Mouse (Mus musculus) midbrain, embryonic 10.5 days (tissue): Measurements from ENCODE around the gene Olfr223. TPM values are rescaled to one million over a fixed set of nuclear protein-coding genes. Genes with fewer than 3 reads are reported as not detected.
A peak's percentile ranks its signal among the peaks of the same experiment; 100 is the strongest.

Experiments
- DNase-seq: peaks from one replicate; pipeline ENCODE4 v3.0.0-alpha.2; 2017; ENCODE audit warnings: low spot score
- H3K27ac ChIP-seq: fragments of 300-500 bp; sonication (generic); replicated peaks from 2 replicates; pipeline ENCODE4 v1.5.1; 2016; ENCODE audit warnings: mild to moderate bottlenecking
- H3K27me3 ChIP-seq: fragments of 300-500 bp; sonication (generic); 2 replicates; pipeline ENCODE4 v1.6.1; 2016; ENCODE audit warnings: low read depth, mild to moderate bottlenecking; ENCODE audit not compliant: poor library complexity, severe bottlenecking
- H3K36me3 ChIP-seq: fragments of 300-500 bp; sonication (generic); 2 replicates; pipeline ENCODE4 v1.6.1; 2016; ENCODE audit warnings: mild to moderate bottlenecking, moderate library complexity
- H3K4me1 ChIP-seq: fragments of 300-500 bp; sonication (generic); 2 replicates; pipeline ENCODE4 v1.6.1; 2016
- H3K4me3 ChIP-seq: fragments of 300-500 bp; sonication (generic); 2 replicates; pipeline ENCODE4 v1.5.1; 2016; ENCODE audit warnings: mild to moderate bottlenecking, moderate library complexity
- H3K9me3 ChIP-seq: fragments of 300-500 bp; sonication (generic); replicated peaks from 2 replicates; pipeline ENCODE4 v1.6.1; 2016; ENCODE audit warnings: mild to moderate bottlenecking
- WGBS: fragments of 180-500 bp; shearing (Covaris S2); methylation state at CpG from one replicate; pipeline ENCODE4 v1.1.7; 2016; 5-methylcytosine and 5-hydroxymethylcytosine counted together
- polyA plus RNA-seq: library from polyadenylated mRNA; unstranded; fragments of >200 nt; fragmentation: Nextera tagmentation; extraction: Ambion mirVana; gene quantifications from 2 replicates; pipeline ENCODE4 v1.2.1, GENCODE M21; 2016

Olfr223 gene
- polyA plus RNA-seq: not detected in 2 replicates

DNA sequence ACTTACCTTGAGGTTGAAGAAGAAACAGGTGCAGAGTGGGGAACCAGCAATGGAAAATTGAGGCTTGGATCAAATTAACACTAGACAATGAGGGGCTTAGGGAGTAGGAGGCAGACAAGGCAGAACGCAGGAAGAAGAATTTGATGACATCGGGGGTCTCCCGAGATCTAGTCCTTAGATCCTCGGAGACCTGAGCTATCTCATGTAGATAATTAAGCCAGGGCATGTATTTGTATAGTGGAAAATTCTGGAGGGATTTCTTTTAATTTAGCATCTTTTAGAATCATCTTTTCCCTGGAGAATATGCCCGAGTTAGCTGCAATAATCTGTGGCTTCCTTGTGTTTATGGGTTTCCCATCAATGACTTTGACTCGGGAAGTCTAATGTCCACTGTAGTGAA is at the start of gene Olfr223:
Gene Olfr223, minus strand, starts transcription at position 101 of the 400 bp plus-strand sequence.
- no peak for DNase-seq
- no peaks in the 10 kb centered on the region for H3K36me3 ChIP-seq
- no peak within 1 kb of the TSS for H3K4me3 ChIP-seq
- 88% methylated on average over 6 of the region's 6 CpGs for WGBS
- H3K9me3 ChIP-seq: no peaks in the 10 kb centered on the region
- no peaks in the 10 kb centered on the region for H3K27me3 ChIP-seq
- no peak within 1 kb of the TSS for H3K27ac ChIP-seq
- no peaks in the 10 kb centered on the region for H3K4me1 ChIP-seq

DNA sequence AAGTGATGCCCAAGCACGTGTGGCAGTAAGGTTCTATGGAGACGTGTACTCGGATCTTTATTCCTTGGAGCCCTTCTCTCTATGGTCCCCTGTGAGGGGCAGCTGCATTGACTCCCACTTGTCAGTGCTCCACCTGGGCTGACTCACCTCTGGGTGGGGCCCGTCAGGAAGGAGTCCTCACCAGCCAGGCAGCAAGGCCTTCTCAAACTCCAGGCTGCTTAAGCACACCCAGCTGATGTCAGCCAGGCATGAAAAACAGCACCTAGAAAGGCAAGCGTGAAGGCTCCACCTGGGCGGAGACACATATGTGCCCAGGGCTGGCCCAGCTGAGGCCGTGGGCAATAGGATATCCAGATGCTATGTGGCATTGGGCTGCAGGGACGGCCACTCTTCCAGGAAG is 49.3 kb upstream of the Olfr223 start:
- no peaks in the 10 kb centered on the region for H3K9me3 ChIP-seq
- no peak overlapping the region for H3K27ac ChIP-seq
- H3K27me3 ChIP-seq: no peaks in the 10 kb centered on the region
- 93% methylated on average over 8 of the region's 8 CpGs for WGBS
- H3K4me3 ChIP-seq: no peak overlapping the region
- no peaks in the 10 kb centered on the region for H3K36me3 ChIP-seq
- no peak for DNase-seq
- no peaks in the 10 kb centered on the region for H3K4me1 ChIP-seq

DNA sequence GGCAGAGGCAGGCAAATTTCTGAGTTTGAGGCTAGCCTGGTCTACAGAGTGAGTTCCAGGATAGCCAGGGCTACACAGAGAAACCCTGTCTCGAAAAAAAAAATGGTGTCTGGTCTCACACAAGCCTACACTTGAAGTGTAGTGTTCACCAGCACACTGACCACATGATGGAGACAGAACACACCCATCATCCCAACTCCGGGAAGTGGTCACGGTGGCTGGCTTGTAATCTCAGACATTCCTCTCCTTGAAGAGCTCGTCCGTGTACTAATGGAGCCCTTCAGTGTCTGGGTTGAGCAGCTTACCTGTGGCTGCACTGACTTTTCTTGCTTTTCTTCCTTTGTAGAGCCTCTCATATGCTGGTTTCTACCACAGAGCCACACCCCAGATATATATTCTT is 48.1 kb upstream of the Olfr223 start:
- H3K4me3 ChIP-seq: no peak overlapping the region
- no peaks in the 10 kb centered on the region for H3K9me3 ChIP-seq

DNA sequence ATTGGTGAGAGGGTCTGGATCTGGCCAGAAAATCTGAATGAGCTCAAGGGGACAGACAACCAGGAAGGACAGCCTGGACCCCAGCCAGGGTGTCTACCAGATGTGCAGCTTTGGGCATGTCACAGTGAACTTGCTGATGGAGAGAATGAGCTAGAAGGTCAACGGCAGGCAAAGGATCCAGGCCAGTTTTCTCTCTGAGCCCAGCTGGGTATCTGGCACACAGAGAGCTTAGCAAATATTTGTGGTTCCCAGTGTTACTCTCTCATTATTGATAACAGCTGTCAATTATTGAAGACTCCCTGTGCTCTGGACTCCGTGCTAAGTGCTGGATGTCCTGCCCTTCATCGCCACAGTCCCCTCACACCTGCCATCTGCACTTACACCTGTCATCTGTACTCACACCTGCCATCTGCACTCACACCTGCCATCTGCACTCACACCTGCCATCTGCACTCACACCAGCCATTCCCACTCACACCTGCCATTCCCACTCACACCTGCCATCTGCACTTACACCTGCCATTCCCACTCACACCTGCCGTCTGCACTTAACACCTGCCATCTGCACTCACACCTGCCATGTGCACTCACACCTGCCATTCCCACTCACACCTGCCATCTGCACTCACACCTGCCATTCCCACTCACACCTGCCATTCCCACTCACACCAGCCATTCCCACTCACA is 47.0 kb upstream of the Olfr223 start:
- no peaks in the 10 kb centered on the region for H3K27me3 ChIP-seq
- H3K4me1 ChIP-seq: no peaks in the 10 kb centered on the region
- no peaks in the 10 kb centered on the region for H3K9me3 ChIP-seq
- no peaks in the 10 kb centered on the region for H3K36me3 ChIP-seq
- no peak for DNase-seq
- H3K4me3 ChIP-seq: no peak overlapping the region
- no peak overlapping the region for H3K27ac ChIP-seq
- 90% methylated on average over 4 of the region's 4 CpGs for WGBS

More for the DNA sequence above, 48.1 kb upstream of the Olfr223 start:
- 86% methylated on average over 5 of the region's 5 CpGs for WGBS
- no peaks in the 10 kb centered on the region for H3K4me1 ChIP-seq
- H3K36me3 ChIP-seq: no peaks in the 10 kb centered on the region
- H3K27me3 ChIP-seq: no peaks in the 10 kb centered on the region
- no peak for DNase-seq
- H3K27ac ChIP-seq: no peak overlapping the region

DNA sequence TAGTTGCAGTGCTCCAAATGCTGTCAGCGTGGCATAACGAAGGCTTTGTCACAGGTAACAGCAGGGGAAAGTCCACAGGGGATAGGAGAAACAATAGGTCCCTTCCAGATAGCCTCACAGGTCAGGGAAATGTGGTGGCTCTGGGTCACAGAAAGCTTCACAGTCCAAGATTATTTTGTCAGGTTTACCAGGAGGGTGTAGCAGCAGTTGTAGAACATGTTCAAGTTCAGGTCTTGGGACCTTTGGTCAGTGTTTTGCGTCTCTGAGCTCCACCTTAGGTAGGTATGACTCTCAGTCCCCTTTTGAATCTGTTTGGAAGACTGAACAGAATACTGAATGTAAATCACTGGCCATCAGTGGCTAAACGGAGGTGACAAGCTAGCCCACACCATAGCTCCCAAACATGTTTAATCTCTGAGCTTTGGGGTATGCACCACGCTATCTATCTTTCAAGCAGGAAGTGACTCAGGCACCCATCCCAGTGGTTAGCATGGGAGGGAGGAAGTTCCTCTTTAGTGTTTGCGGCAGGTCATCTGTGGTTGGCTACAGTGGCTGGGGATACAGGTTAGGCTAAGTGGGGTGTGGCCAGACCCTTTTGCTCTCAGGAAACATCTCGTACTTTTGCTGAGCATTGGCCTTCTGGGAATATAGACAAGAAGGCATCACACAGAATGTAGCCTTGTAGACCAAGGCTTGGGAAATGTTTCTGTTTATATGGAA is 43.8 kb upstream of the Olfr223 start:
- Histone ChIP-seq H3K4me1 (no peaks in the 10 kb centered on the region), H3K36me3 (no peaks in the 10 kb centered on the region), H3K27ac (no peak overlapping the region), H3K4me3 (no peak overlapping the region), H3K27me3 (no peaks in the 10 kb centered on the region), H3K9me3 (no peaks in the 10 kb centered on the region)
- DNase-seq: no peak
- 82% methylated on average over 7 of the region's 7 CpGs for WGBS

DNA sequence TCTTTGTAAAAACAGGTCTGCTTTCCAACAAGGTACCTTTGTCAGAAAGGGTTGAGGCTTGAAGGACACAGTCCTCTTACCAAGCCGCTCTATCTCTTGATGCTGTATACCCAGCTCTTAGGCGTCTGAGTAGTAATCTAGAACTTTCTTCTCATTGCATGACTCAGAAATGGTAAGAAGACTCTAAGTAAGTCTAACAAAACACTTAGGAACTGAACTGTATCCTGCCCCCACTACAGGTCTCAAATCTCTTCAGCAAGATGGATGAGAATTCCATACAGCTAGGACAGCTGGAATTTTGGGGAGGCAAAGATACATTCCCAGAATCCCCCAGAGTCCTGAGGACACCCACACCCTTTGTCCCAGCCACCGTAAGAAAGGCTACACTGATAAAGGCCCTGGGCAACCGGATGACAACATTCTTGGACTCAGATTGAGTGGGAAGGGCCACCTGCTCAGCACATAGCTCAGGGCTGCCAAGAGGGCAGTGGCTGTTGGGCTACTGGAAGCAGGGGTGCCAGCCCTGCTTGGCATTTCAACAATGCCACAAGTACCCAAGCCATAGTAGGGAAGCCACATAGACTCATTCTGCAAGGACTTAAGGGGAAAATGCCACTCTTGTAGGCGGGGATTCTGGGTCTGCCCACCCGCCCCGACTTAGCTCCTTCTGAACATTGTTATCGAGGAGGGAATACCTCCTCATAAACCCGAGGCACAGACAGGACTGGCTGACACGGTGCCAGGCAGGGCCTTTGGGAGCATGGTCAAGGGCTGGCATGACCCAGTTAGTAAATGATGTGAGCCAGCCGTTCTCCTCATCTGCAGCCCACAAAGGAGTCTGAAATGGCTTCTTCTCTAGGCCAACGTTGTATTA is 43.0 kb upstream of the Olfr223 start:
- no peak for DNase-seq
- Histone ChIP-seq H3K4me3 (no peak overlapping the region), H3K27me3 (no peaks in the 10 kb centered on the region), H3K36me3 (no peaks in the 10 kb centered on the region), H3K27ac (no peak overlapping the region), H3K4me1 (no peaks in the 10 kb centered on the region), H3K9me3 (no peaks in the 10 kb centered on the region)
- 84% methylated on average over 12 of the region's 12 CpGs for WGBS

DNA sequence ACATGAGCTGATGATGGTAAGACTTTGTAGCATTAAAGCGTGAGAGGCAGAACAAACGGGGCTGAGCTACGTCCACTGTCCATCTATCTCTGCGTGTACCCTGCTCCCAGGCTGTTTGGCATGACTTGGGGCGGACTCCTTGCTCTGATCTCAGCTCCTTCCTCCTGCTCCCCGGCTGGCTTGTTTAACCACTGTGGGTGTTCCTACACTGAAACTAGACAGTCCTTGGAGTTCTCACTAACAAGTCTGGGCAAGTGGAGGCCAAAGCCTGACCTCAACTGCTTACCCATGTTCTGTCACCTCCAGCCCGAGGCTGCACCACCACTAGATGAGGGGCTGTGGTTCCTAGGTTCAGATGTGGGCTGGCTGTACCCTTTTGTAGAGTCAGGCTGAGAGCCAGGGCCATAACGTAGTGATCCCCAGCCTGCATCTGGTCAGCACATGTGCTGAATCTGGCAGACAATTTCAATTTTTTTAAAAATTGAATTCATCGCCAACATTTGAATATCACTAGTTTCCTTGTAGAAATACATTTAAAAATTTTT is 42.2 kb upstream of the Olfr223 start:
- H3K36me3 ChIP-seq: no peaks in the 10 kb centered on the region

DNA sequence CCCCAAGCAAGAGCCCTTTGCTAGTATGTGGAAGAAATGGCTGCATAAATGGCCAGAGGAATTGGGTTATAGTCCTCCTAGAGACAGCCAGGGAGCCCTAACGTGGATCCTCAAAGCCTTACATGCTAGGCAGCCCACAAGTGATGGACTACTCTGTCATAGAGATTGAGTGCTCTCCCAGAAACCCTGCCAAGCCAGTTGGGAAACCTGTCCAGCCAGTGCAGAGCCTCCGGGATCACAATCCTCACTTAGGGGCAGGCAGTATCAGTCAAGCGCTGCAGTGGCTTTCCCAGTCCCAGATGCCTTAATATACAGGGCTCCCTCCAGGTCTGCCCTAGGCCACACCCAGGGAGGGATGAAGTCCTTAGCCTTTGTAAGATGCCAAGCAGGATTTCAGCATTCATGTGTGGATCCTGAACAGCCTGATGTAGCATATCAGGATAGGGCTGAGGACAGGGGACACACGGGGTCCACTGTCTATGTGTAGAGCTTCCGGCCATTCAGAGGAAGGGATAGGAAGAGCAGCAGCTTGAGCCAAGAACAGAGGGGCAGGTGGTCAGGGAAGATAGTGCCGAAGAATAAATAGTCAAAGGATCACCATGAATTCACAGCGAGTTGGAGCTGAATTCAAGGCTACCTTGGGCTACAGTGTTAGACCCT is 41.0 kb upstream of the Olfr223 start:
- Histone ChIP-seq H3K9me3 (no peaks in the 10 kb centered on the region), H3K4me1 (no peaks in the 10 kb centered on the region), H3K27me3 (no peaks in the 10 kb centered on the region), H3K27ac (no peak overlapping the region), H3K36me3 (no peaks in the 10 kb centered on the region), H3K4me3 (no peak overlapping the region)
- no peak for DNase-seq
- WGBS: 80% methylated on average over 7 of the region's 7 CpGs

More for the DNA sequence above, 42.2 kb upstream of the Olfr223 start:
- WGBS: 86% methylated on average over 9 of the region's 9 CpGs
- Histone ChIP-seq H3K9me3 (no peaks in the 10 kb centered on the region), H3K4me1 (no peaks in the 10 kb centered on the region), H3K27me3 (no peaks in the 10 kb centered on the region), H3K4me3 (no peak overlapping the region), H3K27ac (no peak overlapping the region)
- DNase-seq: no peak

DNA sequence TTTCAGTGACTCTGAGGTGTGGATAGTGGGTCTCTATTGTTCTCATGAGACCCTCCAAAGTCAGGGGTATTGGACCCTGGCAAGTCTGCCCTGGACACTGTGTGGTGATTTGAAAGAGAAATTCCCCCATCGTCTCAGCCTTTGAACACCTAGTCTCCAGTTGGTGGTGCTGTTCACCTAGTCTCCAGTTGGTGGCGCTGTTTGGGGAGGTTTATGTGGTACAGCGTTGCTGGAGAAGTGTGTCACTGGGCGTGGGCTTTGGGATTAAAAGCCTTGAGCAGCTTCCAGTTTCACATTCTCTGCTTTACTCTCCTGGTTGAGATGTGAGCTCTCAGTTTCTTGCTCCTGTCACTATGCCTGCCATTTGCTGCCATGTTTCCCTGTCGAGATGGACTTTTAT is 39.9 kb upstream of the Olfr223 start:
- H3K4me3 ChIP-seq: no peak overlapping the region

DNA sequence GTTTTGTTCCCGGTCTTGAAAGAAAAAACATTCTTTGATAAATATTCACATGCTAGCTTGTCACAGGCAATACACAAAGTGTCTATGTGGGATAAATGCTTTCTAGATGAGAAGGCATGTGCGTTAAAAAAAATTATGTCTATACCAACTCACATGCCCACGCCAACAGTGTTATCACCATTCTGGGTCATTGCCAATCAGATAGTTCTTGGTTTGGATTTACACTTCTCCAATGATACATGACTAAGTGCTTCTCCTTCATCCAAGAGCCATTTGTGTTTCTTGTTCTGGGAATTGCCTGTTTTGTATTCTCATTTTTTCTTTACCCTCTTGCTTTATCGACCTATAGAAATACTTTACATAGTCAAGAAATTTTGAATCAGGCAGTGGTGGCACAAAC is 38.9 kb upstream of the Olfr223 start:
- Histone ChIP-seq H3K36me3 (no peaks in the 10 kb centered on the region), H3K4me3 (no peak overlapping the region), H3K27ac (no peak overlapping the region), H3K4me1 (no peaks in the 10 kb centered on the region), H3K27me3 (no peaks in the 10 kb centered on the region), H3K9me3 (no peaks in the 10 kb centered on the region)
- WGBS: 90% methylated on average over 4 of the region's 4 CpGs
- DNase-seq: no peak

More for the DNA sequence above, 39.9 kb upstream of the Olfr223 start:
- Histone ChIP-seq H3K9me3 (no peaks in the 10 kb centered on the region), H3K27me3 (no peaks in the 10 kb centered on the region), H3K4me1 (no peaks in the 10 kb centered on the region), H3K27ac (no peak overlapping the region), H3K36me3 (no peaks in the 10 kb centered on the region)
- 22% methylated on average over 5 of the region's 5 CpGs for WGBS
- peak; percentile 66 for DNase-seq

DNA sequence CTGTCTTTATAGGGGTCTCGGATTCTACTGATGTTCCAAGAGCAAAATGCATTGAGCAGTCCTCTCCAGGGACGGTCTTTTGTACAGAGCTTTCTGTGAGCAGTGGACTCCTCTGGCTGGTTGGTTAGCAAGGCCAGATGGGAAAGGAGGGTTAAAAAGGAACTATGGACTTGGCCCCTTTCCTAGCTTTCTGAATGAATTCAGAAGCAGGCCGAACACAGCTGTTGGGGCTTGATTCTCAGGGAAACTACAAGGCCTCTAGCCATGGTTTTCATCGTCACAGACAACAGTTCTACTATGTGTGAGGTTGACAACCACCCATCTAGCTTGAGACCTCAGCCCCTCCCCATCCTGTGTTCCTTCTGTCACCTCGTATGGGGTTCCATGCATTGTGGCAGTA is 36.8 kb upstream of the Olfr223 start:
- no peak for DNase-seq
- Histone ChIP-seq H3K4me3 (no peak overlapping the region), H3K36me3 (no peaks in the 10 kb centered on the region), H3K4me1 (no peaks in the 10 kb centered on the region), H3K9me3 (no peaks in the 10 kb centered on the region), H3K27me3 (no peaks in the 10 kb centered on the region), H3K27ac (no peak overlapping the region)
- 85% methylated on average over 5 of the region's 5 CpGs for WGBS

DNA sequence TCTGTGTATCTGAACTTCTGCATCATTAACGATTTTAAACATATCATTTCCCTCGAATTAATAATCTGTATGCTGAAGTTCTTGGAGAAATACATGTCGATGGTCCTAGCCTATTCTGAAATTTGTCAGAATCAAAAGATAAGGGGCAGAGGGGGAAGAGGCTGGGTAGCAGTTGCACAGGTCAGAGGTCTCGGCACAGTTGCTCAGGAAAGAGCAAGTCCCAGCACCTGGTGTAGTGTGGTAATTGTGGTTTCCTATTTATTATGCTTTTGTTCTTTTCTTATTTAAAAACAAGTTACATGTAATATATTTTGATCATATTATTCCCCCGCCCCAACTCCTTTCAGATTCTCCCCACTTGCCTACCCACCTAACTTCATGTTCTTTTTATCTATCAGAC is 35.1 kb upstream of the Olfr223 start:
- no peak for DNase-seq
- Histone ChIP-seq H3K36me3 (no peaks in the 10 kb centered on the region), H3K27ac (no peak overlapping the region), H3K27me3 (no peaks in the 10 kb centered on the region), H3K4me3 (no peak overlapping the region), H3K9me3 (no peaks in the 10 kb centered on the region), H3K4me1 (no peaks in the 10 kb centered on the region)
- WGBS: 83% methylated on average over 5 of the region's 5 CpGs
